Mouse (Mus musculus) layer of hippocampus, postnatal 10 days (tissue): ENCODE measurements at regions not wholly inside any gene's neighbourhood (a gene's known extent, or its start where the extent isn't known, plus 50 kb on each side); places are given as distances from the start of the nearest gene placed in this dataset.

Experiments used
- DNase-seq, 2 experiments: peaks; one replicate each; pipeline ENCODE4 v3.0.0; 2021; ENCODE audit warnings: low spot score in 2 of 2

- no peak for DNase-seq
Measured at GRCm38 (mm10) chr7:110679916-110680315, 52.5 kb downstream of the Adm start.

DNA sequence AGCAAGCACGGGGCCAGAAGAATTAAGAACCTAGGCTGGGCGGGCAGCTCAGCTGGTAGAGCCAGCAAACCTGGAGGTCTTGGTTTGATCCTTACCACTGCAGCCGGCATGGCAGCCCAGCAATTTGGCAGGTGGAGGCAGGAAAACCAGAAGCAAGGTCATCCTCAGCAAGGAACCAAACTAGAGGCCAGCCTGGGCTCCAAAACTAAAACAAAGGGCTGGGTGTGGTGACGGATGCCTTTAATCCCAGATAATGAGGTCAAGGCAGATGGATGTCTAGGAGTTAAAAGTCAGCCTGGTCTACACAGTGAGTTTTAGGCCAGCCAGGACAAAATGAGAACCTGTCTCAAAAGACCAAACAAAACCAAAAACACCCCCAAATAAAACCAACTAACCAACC lies 55.5 kb downstream of the Adm start:
- DNase-seq = no peak

- no peak for DNase-seq
Measured at GRCm38 (mm10) chr7:110688884-110689681, 61.6 kb downstream of the Adm start.

GRCm38 (mm10) chr7:110690241-110690640 lies 62.8 kb downstream of the Adm start:
- no peak for DNase-seq

DNA sequence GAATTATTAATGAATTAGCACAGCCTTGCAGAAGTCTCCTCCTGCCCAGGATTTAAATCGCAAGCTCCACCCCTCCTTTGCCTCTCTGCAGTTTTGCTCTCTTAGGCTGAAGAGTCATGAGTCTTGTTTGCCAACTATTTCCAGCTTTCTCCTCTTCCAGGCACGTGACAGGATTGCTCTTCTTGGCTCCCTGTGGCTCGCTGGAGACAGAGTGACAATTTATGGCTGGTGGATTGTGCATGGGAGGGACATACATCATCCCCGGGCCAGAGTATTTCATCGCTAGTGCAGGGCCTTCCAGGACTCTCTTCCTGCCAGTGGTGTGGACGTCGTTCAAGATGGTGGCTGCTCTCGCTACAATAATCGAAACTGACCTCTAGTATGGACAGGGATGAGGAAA lies 63.4 kb downstream of the Adm start:
- no peak for DNase-seq

- no peak for DNase-seq
Measured at GRCm38 (mm10) chr7:110694262-110694661, 66.8 kb downstream of the Adm start.

DNA sequence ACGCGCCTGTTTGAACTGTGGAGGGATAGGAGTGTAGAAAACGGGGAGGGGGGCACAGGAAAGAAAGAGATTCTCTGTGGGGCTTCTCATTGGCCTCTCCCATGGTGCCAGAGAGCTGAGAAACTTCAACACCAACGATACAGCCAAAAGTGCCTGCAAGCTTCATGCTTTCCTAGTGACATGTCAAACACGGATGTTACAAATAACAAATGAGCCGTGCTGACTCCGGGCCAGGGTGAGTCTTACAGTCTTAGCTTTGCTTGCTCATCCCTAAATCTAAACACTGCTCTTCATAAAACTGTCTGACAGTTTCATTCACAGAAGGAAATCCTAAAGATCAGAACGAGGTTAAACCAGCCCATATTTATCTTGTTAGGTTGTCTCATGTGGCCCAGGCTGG lies 68.3 kb downstream of the Adm start:
- DNase-seq = no peak

GRCm38 (mm10) chr7:110698211-110699153 lies 69.5 kb upstream of the Ampd3 start:
- no peak for DNase-seq

DNA sequence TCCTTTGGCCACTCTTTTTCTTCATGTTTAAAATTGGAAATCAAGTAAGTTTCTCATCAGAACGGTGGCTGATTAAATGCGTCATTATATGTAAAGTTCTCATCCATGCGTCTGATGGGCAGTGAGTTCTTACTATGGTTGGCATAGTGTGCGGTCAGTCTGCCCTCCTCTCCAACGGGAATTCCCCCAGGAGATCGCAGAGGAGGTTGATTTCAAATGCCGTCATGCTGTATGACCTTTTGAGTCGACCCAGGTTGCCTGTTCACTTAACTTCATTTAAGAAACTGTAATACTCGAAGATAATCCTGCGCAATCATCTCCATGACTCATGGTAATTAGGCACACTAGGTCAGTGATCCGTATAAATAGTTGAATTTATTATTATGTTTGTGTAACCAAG lies 68.4 kb upstream of the Ampd3 start:
- no peak for DNase-seq

- DNase-seq = no peak
Measured at GRCm38 (mm10) chr7:110701681-110702413, 66.2 kb upstream of the Ampd3 start.

- DNase-seq = no peak
Measured at GRCm38 (mm10) chr7:110702414-110702783, 65.6 kb upstream of the Ampd3 start.

DNA sequence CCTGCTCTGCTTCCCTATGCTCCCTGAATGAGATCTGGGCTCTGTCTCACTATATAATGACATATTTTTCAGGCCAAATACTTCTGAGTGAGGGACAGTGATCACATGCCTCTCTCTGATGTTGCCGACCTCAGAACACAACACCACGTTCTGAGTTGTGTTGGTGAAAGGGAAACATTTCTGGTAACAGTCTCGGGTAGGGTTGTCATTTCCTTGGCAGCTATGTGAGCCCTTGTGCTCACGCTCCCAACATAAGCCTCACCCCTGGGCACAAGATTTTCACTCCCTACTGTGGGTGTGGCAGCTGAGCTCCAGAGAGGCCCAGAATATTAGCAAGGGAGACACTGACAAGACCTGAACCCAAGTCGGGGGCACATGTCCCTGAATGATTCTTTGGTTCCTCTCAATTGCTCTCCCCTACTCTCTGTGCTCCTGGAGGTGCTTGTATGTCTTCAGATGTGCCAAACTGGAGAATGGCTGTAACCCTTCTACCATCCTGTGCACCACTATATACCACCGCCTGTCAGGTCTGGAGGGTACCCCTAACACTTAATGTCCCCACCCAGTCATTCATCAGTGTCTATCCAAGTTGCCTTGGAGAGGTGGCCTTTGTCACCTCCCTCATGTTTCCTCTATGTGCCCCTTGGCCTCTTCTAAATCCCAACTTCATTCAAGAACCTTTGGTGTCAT lies 62.5 kb upstream of the Ampd3 start:
- no peak for DNase-seq

DNA sequence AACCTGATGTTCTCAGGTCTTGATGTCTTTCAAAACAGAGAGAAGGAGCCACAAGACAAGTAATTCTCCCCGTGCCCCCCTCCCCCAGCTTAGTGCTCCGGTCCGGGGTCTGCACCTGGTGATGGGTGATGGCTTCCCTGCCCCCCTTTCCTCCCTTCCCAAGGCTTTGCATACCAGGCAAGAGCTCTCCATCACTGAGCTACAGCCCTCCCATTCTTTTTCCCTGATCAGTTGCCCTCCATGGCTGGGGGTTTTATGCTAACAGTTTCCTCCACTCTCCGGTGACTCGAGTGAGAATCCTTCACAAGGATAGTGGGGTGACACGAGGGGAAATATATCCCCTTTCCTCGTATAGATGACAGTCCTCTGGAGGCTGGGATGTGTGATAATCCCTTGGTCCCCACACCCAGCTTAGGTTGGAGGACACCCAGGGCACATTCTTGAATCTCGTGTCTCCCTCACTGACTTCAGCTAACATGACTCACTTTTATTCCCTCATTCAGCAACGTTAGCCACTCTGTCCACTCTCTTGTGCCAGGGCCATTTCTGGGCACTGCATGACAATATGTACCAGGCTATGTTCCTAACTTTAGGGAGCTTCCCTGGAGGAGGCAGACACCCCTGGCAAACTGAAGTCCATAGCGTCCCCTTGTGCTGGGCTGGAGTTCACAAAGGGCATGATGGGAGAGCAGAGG lies 61.9 kb upstream of the Ampd3 start:
- DNase-seq = no peak

GRCm38 (mm10) chr7:110706696-110707087 lies 61.3 kb upstream of the Ampd3 start:
- no peak for DNase-seq

GRCm38 (mm10) chr7:110708116-110708515 lies 59.9 kb upstream of the Ampd3 start:
- no peak for DNase-seq

GRCm38 (mm10) chr7:110708781-110709180 lies 59.2 kb upstream of the Ampd3 start:
- no peak for DNase-seq

- DNase-seq = no peak
Measured at GRCm38 (mm10) chr7:110709606-110710005, 58.4 kb upstream of the Ampd3 start.

DNA sequence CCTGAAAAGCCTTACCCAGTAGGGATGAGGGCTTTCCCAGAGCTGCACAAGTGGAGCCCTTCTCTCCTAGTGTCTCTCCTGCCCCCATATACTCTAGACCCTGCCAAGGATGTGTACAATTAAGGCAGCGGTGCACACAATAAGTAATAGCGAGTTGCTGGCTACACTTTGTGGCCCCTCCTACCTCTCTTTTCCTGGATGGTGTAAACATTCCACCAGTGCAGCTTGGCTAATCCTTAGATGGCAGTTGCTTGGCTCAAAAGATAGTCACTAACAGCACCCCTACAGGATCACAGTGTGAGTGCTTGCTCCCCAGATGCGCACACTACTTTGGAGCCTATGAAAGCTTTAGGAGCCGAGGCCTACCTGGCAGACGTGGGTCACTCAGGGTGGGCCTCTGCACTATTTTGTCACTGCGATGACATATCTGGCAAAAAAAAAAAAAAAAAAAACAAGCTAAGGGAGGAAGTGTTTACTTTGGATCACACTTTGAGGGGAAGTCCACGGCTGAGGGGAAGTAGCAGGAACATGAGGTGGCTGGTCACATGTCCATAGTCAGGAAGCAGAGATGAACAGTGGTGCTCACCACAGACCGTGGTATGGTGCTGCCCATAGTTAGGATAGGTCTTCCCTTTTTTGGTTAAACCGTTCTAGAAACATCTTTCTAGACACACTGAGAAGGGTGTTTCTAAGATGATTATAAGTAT lies 57.6 kb upstream of the Ampd3 start:
- no peak for DNase-seq

- DNase-seq = no peak
Measured at GRCm38 (mm10) chr7:110713661-110714060, 54.3 kb upstream of the Ampd3 start.

GRCm38 (mm10) chr7:110715110-110715509 lies 52.9 kb upstream of the Ampd3 start:
- no peak for DNase-seq
